Mouse (Mus musculus): ENCODE measurements at regions not wholly inside any gene's neighbourhood (a gene's known extent, or its start where the extent isn't known, plus 50 kb on each side); places are given as distances from the start of the nearest gene placed in this dataset.

GRCm38 (mm10) chr10:96263544-96263943 lies 127.1 kb downstream of the Gm5426 start:
- TF ChIP-seq CTCF (conservative IDR thresholded peaks at IDR 0.05 in 1 of 2, IDR thresholded peaks at IDR 0.05 in 1 of 2; ENCODE audit: low read depth in 2 of 2, low read length in 2 of 2) (no peak), POLR2AphosphoS2 (IDR thresholded peaks at IDR 0.05; ENCODE audit: low read depth, low read length) (no peak), UBTF (IDR thresholded peaks at IDR 0.05; ENCODE audit: low read depth, low read length) (no peak)

All from CH12.LX (cell line).